Mouse (Mus musculus): ENCODE measurements at regions not wholly inside any gene's neighbourhood (a gene's known extent, or its start where the extent isn't known, plus 50 kb on each side); places are given as distances from the start of the nearest gene placed in this dataset.

- no peak for DNase-seq (ENCODE audit: low read depth, low spot score)
Measured at GRCm38 (mm10) chr1:69746575-69747290, 59.7 kb upstream of the Ikzf2 start.

- DNase-seq (ENCODE audit: low read depth, low spot score) = peak; percentile 72
Measured at GRCm38 (mm10) chr1:69752724-69753123, 65.7 kb upstream of the Ikzf2 start.

- DNase-seq (ENCODE audit: low read depth, low spot score) = peak; percentile 52
Measured at GRCm38 (mm10) chr1:69757702-69758101, 69.1 kb upstream of the Spag16 start.

DNA sequence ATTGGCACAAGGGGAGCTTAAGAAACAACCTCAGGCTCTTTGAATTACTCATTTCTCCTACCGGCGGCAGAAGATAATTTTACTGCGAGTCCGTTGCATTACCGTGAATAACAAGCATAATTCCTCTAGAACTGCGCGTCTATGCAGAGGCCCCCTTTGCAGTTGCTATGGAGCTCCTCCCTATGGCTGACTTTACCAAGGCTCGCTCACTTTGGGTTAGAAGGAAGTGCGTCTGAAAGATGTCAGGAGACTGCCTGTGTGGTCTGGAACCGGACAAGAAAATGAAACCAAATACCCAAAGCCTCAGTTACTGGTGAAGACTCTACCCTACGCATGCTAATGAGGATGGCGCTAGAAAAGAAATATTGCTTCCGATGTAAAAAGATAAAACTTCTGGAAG, 67.2 kb upstream of the Spag16 start:
- DNase-seq (ENCODE audit: low read depth, low spot score) = peak; percentile 89

GRCm38 (mm10) chr1:69768714-69769113, 58.1 kb upstream of the Spag16 start:
- peak; percentile 89 for DNase-seq (ENCODE audit: low read depth, low spot score)

DNA sequence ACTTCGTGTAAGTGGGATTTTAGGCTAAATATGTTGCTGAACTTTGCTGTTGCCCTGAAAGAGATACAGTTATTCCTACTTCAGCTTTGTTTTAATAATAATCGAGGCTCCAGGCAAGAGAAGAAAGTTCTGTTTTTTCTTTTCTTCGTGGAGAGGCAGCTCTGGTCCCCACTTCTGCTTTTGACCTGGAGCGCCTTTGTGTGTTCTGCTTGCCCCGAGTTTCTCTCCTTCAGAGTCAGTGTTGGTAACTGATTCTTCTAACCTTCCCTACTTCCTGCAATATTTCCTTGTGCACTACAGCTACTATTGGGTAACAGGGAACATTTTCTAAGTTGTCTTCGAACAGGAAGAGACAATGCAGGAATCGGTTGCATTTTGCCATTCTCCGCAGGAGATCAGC, 56.6 kb upstream of the Spag16 start:
- no peak for DNase-seq (ENCODE audit: low read depth, low spot score)

GRCm38 (mm10) chr1:69771436-69771835, 55.3 kb upstream of the Spag16 start:
- no peak for DNase-seq (ENCODE audit: low read depth, low spot score)

DNA sequence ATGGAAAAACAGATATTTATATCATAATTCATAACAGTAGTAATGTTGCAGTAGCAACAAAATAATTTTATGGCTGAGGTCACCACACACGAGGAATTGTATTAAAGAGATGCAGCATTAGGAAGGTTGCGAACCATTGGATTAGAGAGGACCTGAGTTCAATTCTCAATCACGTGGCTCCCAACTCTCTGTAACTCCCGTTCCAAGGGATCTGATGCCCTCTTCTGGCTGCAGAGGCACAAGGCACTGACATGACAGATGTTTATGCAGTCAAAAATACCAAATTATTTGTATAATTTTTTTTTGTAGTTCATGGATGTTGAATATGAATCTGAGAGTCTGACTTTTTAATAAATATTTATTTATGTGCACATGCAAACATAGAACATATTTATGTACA, 51.2 kb upstream of the Spag16 start:
- peak; percentile 87 for DNase-seq (ENCODE audit: low read depth, low spot score)
